Mouse (Mus musculus) heart, postnatal 0 days (tissue): Measurements from ENCODE around the gene Gm11437. TPM values are rescaled to one million over a fixed set of nuclear protein-coding genes. Genes with fewer than 3 reads are reported as not detected.

ENCODE experiments used
- ATAC-seq: fragments of 200-750 bp; cut with Nextera tagmentation; 2 replicates; pipeline ENCODE4 v1.8.0; 2017; ENCODE audit warnings: low read depth, moderate number of reproducible peaks, moderate library complexity; ENCODE audit not compliant: insufficient read depth
- DNase-seq: peaks from one replicate; pipeline ENCODE4 v3.0.0-alpha.2; 2016; ENCODE audit warnings: low spot score
- H3K27ac ChIP-seq: fragments of 300-500 bp; sonication (generic); 2 replicates; pipeline ENCODE4 v1.5.1; 2014; ENCODE audit warnings: low read depth, mild to moderate bottlenecking
- H3K27me3 ChIP-seq: fragments of 300-500 bp; sonication (generic); 2 replicates; pipeline ENCODE4 v1.6.1; 2014; ENCODE audit warnings: low read length, mixed read lengths; ENCODE audit not compliant: control insufficient read depth, insufficient read depth
- H3K36me3 ChIP-seq: fragments of 300-500 bp; sonication (generic); replicated peaks from 2 replicates; pipeline ENCODE4 v1.6.1; 2014; ENCODE audit warnings: low read length, mixed read lengths; ENCODE audit not compliant: control insufficient read depth, insufficient read depth
- H3K4me1 ChIP-seq: fragments of 300-500 bp; sonication (generic); 2 replicates; pipeline ENCODE4 v1.6.1; 2014; ENCODE audit warnings: antibody characterized with exemption; ENCODE audit not compliant: control insufficient read depth, insufficient read depth
- H3K4me2 ChIP-seq: fragments of 300-500 bp; sonication (generic); 2 replicates; pipeline ENCODE4 v1.6.1; 2014; ENCODE audit warnings: low read depth, mild to moderate bottlenecking, low read length, moderate library complexity
- H3K4me3 ChIP-seq: fragments of 300-500 bp; sonication (generic); 2 replicates; pipeline ENCODE4 v1.5.1; 2014; ENCODE audit warnings: low read depth, low read length
- H3K9ac ChIP-seq: fragments of 300-500 bp; sonication (generic); replicated peaks from 2 replicates; pipeline ENCODE4 v1.6.1; 2014; ENCODE audit warnings: low read depth, low read length, mixed read lengths
- H3K9me3 ChIP-seq: fragments of 300-500 bp; sonication (generic); replicated peaks from 2 replicates; pipeline ENCODE4 v1.6.1; 2016; ENCODE audit warnings: low read length; ENCODE audit not compliant: control insufficient read depth
- CTCF ChIP-seq: IDR thresholded peaks from 2 replicates; pipeline ENCODE4 v1.5.1; 2016; ENCODE audit warnings: antibody characterized with exemption, control low read depth, low read depth
- EP300 ChIP-seq: IDR thresholded peaks from 2 replicates; pipeline ENCODE4 v1.6.1; 2016; ENCODE audit warnings: antibody characterized with exemption, low read depth
- WGBS: fragments of 180-500 bp; shearing (Covaris S2); extraction: QIAGEN DNeasy Blood & Tissue Kit; methylation state at CpG from one replicate; pipeline ENCODE4 v1.1.7; 2014; 5-methylcytosine and 5-hydroxymethylcytosine counted together
- polyA plus RNA-seq: library from polyadenylated mRNA; unstranded; fragments of >200 nt; fragmentation: Nextera tagmentation; extraction: Ambion mirVana; gene quantifications from 2 replicates; pipeline ENCODE4 v1.2.1, GENCODE M21; 2015
- total RNA-seq: library from RNA; depleted of rRNA; stranded (reverse); fragments of >200 nt; gene quantifications from 2 replicates; pipeline ENCODE4 v1.2.3, GENCODE M21; 2014; ENCODE audit warnings: low replicate concordance

Gene Gm11437
- total and polyA plus RNA-seq, 2 experiments from 2014 or later, result not detected

DNA sequence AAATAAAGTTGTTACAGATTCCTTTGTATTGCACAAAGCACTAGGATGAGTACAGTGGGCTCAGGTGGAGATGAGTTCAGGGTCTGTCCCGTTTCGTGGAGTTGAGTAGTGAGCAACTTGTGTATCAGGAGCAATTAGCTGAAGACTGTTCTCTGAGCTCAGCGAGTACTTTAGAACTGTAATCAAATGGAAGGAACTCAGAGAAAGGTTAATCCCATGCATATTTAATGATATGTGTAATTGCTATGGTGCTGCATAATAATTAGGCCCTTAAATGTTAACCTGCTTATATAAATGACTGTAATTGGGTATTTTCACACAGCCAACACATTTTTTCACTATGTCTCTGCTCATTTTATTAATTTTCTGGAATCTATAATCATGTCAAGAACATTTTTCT, 30.8 kb downstream of the Gm11437 start:
- DNase-seq (no peak), ATAC-seq (no peak)
- Histone ChIP-seq H3K9me3 (no peaks in the 10 kb centered on the region), H3K4me1 (no peaks in the 10 kb centered on the region), H3K36me3 (no peaks in the 10 kb centered on the region), H3K27ac (no peak overlapping the region), H3K27me3 (no peaks in the 10 kb centered on the region), H3K4me3 (no peak overlapping the region), H3K4me2 (no peak overlapping the region), H3K9ac (no peak overlapping the region)
- TF ChIP-seq EP300 (no peak), CTCF (no peak)
- WGBS, result 87% methylated on average over 3 of the region's 3 CpGs

DNA sequence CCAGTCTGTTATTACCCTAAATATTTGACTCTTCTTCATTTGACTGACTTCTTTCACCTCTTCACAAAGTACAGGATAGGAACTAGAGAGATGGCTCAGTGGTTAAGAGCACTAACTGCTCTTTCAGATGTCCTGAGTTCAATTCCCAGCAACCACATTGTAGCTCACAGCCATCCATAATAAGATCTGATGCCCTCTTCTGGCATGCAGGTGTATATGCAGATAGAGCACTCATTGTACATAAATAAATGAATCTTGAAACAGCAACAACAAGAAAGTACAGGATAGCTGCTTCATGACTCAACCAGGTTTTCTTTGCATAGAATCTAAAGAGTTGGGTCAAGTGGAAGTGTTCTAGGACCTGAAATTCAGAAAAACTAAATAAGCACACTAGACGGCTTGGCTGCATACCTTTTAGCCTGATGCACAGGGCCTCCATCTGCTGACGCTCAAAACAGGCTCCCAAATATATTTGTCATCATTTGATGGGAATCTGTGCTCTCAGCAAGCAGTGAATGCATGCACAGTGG, 32.9 kb downstream of the Gm11437 start:
- no peaks in the 10 kb centered on the region for H3K4me1 ChIP-seq
- no peak for ATAC-seq
- 86% methylated on average over 2 of the region's 2 CpGs for WGBS
- no peak for TF ChIP-seq EP300
- no peak for TF ChIP-seq CTCF
- H3K27me3 ChIP-seq, result no peaks in the 10 kb centered on the region
- no peak overlapping the region for H3K4me2 ChIP-seq
- no peak overlapping the region for H3K4me3 ChIP-seq
- no peak overlapping the region for H3K27ac ChIP-seq
- H3K36me3 ChIP-seq, result no peaks in the 10 kb centered on the region
- DNase-seq, result no peak
- no peak overlapping the region for H3K9ac ChIP-seq
- no peaks in the 10 kb centered on the region for H3K9me3 ChIP-seq

DNA sequence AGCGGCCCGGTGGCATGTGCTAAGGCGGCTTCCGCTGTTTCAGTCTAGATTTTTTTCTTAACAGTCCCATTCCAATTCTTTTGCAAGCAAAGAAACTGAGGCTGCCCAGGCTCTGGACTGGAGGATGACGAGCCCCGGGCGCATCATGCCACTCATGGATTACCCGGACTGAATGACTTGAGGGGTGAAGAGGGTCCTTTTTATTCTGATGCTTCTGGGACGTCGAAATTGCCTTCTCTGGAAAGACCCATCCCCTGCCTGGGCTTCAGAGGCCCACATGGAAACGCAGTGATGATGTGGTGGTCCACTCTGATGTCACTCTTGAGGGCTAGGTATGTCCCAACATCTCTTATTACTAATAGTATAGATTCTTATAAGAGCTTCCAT, 37.5 kb downstream of the Gm11437 start:
- Histone ChIP-seq H3K4me2 (peak overlapping the region; percentile 85), H3K27me3 (no peaks in the 10 kb centered on the region), H3K9me3 (no peaks in the 10 kb centered on the region), H3K4me1 (no peaks in the 10 kb centered on the region), H3K9ac (peak overlapping the region; percentile 85), H3K36me3 (peaks cover 23% of the 10 kb centered on the region), H3K4me3 (peak overlapping the region; percentile 98), H3K27ac (no peak overlapping the region)
- TF ChIP-seq EP300, result no peak
- no peak for TF ChIP-seq CTCF
- WGBS, result 4% methylated on average over 11 of the region's 11 CpGs
- DNase-seq (no peak), ATAC-seq (no peak)

DNA sequence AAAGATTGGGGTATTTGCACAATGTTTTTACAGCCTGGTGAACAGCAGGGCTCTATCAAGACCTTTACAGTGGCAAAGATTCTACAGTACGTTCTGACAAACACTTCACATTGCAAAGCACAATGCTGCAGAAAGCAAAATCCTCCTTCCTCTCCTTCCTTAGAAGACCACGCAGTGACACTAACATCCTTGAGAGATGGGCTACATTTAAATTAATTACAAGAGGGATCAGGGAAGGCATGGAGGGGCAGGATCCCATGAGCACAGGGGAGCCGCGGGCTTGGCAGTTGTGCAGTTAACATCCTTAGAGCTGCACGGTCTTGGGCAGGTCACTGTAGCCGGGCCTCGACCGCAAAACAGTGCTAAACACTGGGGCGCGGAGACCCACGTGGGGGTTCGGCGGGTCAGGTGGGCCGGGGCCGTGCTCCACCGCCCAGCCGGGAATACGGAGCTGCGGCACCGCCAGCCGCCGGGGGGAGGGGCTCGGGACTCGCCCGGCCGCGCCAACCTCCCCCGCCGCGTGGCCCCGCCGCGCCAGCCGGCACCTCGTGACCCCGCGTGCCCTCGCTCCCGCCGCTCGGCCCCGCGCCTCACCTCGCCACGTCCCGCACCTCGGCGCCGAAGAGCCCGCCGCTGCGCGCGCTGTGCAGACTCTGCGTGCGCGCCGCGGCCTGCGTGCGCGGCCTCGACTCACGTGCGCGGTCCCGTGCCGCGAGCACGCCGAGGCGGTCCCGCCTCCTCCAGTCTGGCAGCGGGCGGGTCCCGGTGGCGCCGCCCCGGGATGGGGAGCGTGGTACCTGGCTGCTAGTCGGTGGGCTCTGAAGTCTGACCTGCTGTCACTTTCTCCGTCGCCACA, 38.1 kb downstream of the Gm11437 start, which contains the start of the genes Tada2a and Acaca:
Gene Tada2a, minus strand, starts transcription at position 658 of the 856 bp plus-strand sequence.
Gene Acaca, plus strand, starts transcription at position 730 of the 856 bp plus-strand sequence.
- H3K27me3 ChIP-seq, result no peaks in the 10 kb centered on the region
- no peaks in the 10 kb centered on the region for H3K9me3 ChIP-seq
- peak within 1 kb of the TSS; percentile 85 for H3K9ac ChIP-seq
- WGBS, result 1% methylated on average over 67 of the region's 83 CpGs
- H3K4me2 ChIP-seq, result peak within 1 kb of the TSS; percentile 85
- H3K27ac ChIP-seq, result 0 out of 2 replicates have a peak within 1 kb of the TSS, but pooled peaks have one; percentile 48
- peak within 1 kb of the TSS; percentile 98 for H3K4me3 ChIP-seq
- no peak for TF ChIP-seq EP300
- no peak for TF ChIP-seq CTCF
- peak; percentile 61 for DNase-seq
- no peaks in the 10 kb centered on the region for H3K4me1 ChIP-seq
- ATAC-seq, result peak; percentile 96
- H3K36me3 ChIP-seq, result peaks cover 28% of the 10 kb centered on the region

DNA sequence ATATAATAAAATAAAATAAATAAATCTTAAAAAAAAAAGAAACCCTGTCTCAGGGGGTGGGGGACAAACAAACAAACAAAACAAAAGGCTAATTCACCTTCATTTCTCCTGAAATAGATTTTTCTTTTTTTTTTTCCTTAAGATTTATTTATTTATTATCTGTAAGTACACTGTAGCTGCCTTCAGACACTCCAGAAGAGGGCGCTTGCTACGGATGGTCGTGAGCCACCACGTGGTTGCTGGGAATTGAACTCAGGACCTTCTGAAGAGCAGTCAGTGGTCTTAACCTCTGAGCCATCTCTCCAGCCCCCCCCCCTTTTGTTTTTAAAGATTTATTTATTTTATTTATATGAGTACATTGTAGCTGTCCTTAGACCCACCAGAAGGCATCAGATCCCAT, 39.3 kb downstream of the Gm11437 start:
- H3K27ac ChIP-seq, result no peak overlapping the region
- H3K9me3 ChIP-seq, result no peaks in the 10 kb centered on the region
- no peak for DNase-seq
- no peaks in the 10 kb centered on the region for H3K27me3 ChIP-seq
- H3K4me1 ChIP-seq, result no peaks in the 10 kb centered on the region
- WGBS, result 82% methylated on average over 4 of the region's 4 CpGs
- no peak overlapping the region for H3K4me3 ChIP-seq
- H3K9ac ChIP-seq, result no peak overlapping the region
- H3K4me2 ChIP-seq, result no peak overlapping the region
- peaks cover 28% of the 10 kb centered on the region for H3K36me3 ChIP-seq
- TF ChIP-seq CTCF (no peak), EP300 (no peak)
- ATAC-seq, result no peak
